Mouse (Mus musculus) liver, adult 2 months (tissue): Measurements from ENCODE around the gene Chrne.

Source experiments
- CTCF ChIP-seq: fragments of 200-500 bp; IDR thresholded peaks from 2 replicates; pipeline ENCODE4 v1.5.1; 2011; ENCODE audit warnings: low read depth, low read length, control low read depth
- POLR2A ChIP-seq: fragments of 200-500 bp; IDR thresholded peaks from 2 replicates; pipeline ENCODE4 v1.6.1; 2011; ENCODE audit warnings: low read length, control low read depth; ENCODE audit not compliant: insufficient read depth; ENCODE audit errors: extremely low read depth

DNA sequence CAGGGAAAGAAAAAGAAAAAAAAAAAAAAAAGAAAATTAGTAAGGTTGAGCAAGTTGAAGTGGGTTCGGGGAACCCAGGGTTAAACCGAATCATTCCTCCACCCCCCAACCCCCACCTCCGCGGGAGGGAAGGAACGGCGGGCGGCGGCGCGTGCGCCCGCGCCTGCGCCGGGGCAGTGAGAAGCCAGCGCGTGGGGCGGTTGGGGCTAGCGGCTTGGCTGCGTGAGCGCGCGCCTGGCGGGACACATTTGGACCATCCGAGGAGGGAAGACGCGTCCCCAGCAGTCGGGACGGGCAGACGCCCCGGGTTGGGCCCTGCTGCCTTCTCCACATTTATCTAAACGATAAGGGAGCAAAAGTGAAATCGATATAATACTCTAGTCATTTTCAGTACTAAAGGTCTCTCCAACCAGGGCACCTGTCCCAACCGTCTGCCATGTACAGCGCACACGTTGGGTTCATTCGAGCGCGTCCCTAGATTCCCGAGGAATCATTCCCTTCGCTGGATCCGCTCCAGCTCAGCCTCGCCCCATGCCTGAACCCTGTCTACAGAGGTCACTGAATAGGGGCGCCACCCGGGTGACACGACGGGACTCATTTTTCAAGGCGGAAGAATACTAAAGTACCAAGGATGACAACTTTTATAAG is 36.0 kb upstream of the Chrne start:
- no peak for TF ChIP-seq CTCF
- peak; percentile 75 for TF ChIP-seq POLR2A
